Mouse (Mus musculus) midbrain, embryonic 14.5 days (tissue): Measurements from ENCODE around the gene Cep97. TPM values are rescaled to one million over a fixed set of nuclear protein-coding genes. Genes with fewer than 3 reads are reported as not detected.

ENCODE experiments used
- ATAC-seq: fragments of 200-750 bp; cut with Nextera tagmentation; 2 replicates; pipeline ENCODE4 v1.8.0; 2017; ENCODE audit warnings: moderate number of reproducible peaks, moderate library complexity; ENCODE audit not compliant: low FRiP score, low TSS enrichment
- DNase-seq: peaks from one replicate; pipeline ENCODE4 v3.0.0-alpha.2; 2015
- H3K27ac ChIP-seq: fragments of 300-500 bp; sonication (generic); replicated peaks from 2 replicates; pipeline ENCODE4 v1.5.1; 2014; ENCODE audit warnings: mild to moderate bottlenecking, low read depth, low read length, moderate library complexity
- H3K27me3 ChIP-seq: fragments of 300-500 bp; sonication (generic); 2 replicates; pipeline ENCODE4 v1.6.1; 2014; ENCODE audit warnings: low read length, control low read depth, mixed read lengths; ENCODE audit not compliant: control insufficient read depth, insufficient read depth
- H3K36me3 ChIP-seq: fragments of 300-500 bp; sonication (generic); 2 replicates; pipeline ENCODE4 v1.6.1; 2014; ENCODE audit warnings: low read length, control low read depth; ENCODE audit not compliant: control insufficient read depth, insufficient read depth
- H3K4me1 ChIP-seq: fragments of 300-500 bp; sonication (generic); 2 replicates; pipeline ENCODE4 v1.6.1; 2014; ENCODE audit warnings: mild to moderate bottlenecking, antibody characterized with exemption, low read length, control low read depth; ENCODE audit not compliant: control insufficient read depth, insufficient read depth
- H3K4me2 ChIP-seq: fragments of 300-500 bp; sonication (generic); 2 replicates; pipeline ENCODE4 v1.6.1; 2014; ENCODE audit warnings: mild to moderate bottlenecking, low read length, moderate library complexity
- H3K4me3 ChIP-seq: fragments of 300-500 bp; sonication (generic); replicated peaks from 2 replicates; pipeline ENCODE4 v1.5.1; 2014; ENCODE audit warnings: low read depth, low read length
- H3K9ac ChIP-seq: fragments of 300-500 bp; sonication (generic); replicated peaks from 2 replicates; pipeline ENCODE4 v1.6.1; 2014; ENCODE audit warnings: mild to moderate bottlenecking, low read length, moderate library complexity
- H3K9me3 ChIP-seq: fragments of 300-500 bp; sonication (generic); 2 replicates; pipeline ENCODE4 v1.6.1; 2016; ENCODE audit warnings: low read length, control low read depth, mixed read lengths; ENCODE audit not compliant: control insufficient read depth
- WGBS: fragments of 180-500 bp; shearing (Covaris S2); extraction: QIAGEN DNeasy Blood & Tissue Kit; methylation state at CpG from one replicate; pipeline ENCODE4 v1.1.7; 2014; 5-methylcytosine and 5-hydroxymethylcytosine counted together
- polyA plus RNA-seq: library from polyadenylated mRNA; unstranded; fragments of >200 nt; fragmentation: Nextera tagmentation; extraction: Ambion mirVana; gene quantifications from 2 replicates; pipeline ENCODE4 v1.2.1, GENCODE M21; 2014

Cep97 gene
- polyA plus RNA-seq, 1 experiment from 2014 or later: 20.8 TPM

- no peaks in the 10 kb centered on the region for H3K9me3 ChIP-seq
- 93% methylated on average over 10 of the region's 10 CpGs for WGBS
- H3K4me1 ChIP-seq: no peaks in the 10 kb centered on the region
- H3K4me2 ChIP-seq: no peak overlapping the region
- H3K27ac ChIP-seq: no peak overlapping the region
- H3K27me3 ChIP-seq: no peaks in the 10 kb centered on the region
- DNase-seq (no peak), ATAC-seq (no peak)
- no peak overlapping the region for H3K4me3 ChIP-seq
- H3K36me3 ChIP-seq: peaks cover 58% of the 10 kb centered on the region
- no peak overlapping the region for H3K9ac ChIP-seq
Measured at GRCm38 (mm10) chr16:55922079-55922478, 12.6 kb downstream of the Cep97 start.

- ATAC-seq: no peak
Measured at GRCm38 (mm10) chr16:55914716-55915115, 19.9 kb downstream of the Cep97 start.

GRCm38 (mm10) chr16:55910208-55910793, 24.4 kb downstream of the Cep97 start:
- H3K9me3 ChIP-seq: no peaks in the 10 kb centered on the region
- WGBS: 96% methylated on average over 10 of the region's 10 CpGs

More at GRCm38 (mm10) chr16:55914716-55915115, 19.9 kb downstream of the Cep97 start:
- H3K27me3 ChIP-seq: no peaks in the 10 kb centered on the region
- no peak for DNase-seq
- H3K36me3 ChIP-seq: peaks cover 67% of the 10 kb centered on the region
- 96% methylated on average over 7 of the region's 7 CpGs for WGBS
- H3K9ac ChIP-seq: no peak overlapping the region
- no peak overlapping the region for H3K4me2 ChIP-seq
- H3K4me3 ChIP-seq: no peak overlapping the region
- no peaks in the 10 kb centered on the region for H3K4me1 ChIP-seq
- H3K9me3 ChIP-seq: no peaks in the 10 kb centered on the region
- H3K27ac ChIP-seq: no peak overlapping the region

GRCm38 (mm10) chr16:55906928-55907679, 27.6 kb downstream of the Cep97 start:
- H3K4me2 ChIP-seq: no peak overlapping the region
- DNase-seq (no peak), ATAC-seq (no peak)
- H3K36me3 ChIP-seq: peaks cover 62% of the 10 kb centered on the region
- H3K4me3 ChIP-seq: no peak overlapping the region
- H3K27me3 ChIP-seq: no peaks in the 10 kb centered on the region
- H3K4me1 ChIP-seq: no peaks in the 10 kb centered on the region
- 99% methylated on average over 5 of the region's 5 CpGs for WGBS
- no peak overlapping the region for H3K27ac ChIP-seq
- no peak overlapping the region for H3K9ac ChIP-seq
- H3K9me3 ChIP-seq: no peaks in the 10 kb centered on the region

More at GRCm38 (mm10) chr16:55910208-55910793, 24.4 kb downstream of the Cep97 start:
- peak; percentile 17; the same call in 1 of the 2 replicates for ATAC-seq
- Histone ChIP-seq H3K27me3 (no peaks in the 10 kb centered on the region), H3K4me3 (no peak overlapping the region), H3K4me1 (no peaks in the 10 kb centered on the region), H3K27ac (no peak overlapping the region), H3K9ac (no peak overlapping the region), H3K4me2 (no peak overlapping the region), H3K36me3 (peaks cover 66% of the 10 kb centered on the region)
- no peak for DNase-seq

- no peaks in the 10 kb centered on the region for H3K4me1 ChIP-seq
- DNase-seq (no peak), ATAC-seq (no peak)
- H3K27me3 ChIP-seq: no peaks in the 10 kb centered on the region
- H3K9ac ChIP-seq: no peak overlapping the region
- peaks cover 46% of the 10 kb centered on the region for H3K36me3 ChIP-seq
- no peak overlapping the region for H3K4me2 ChIP-seq
- no peaks in the 10 kb centered on the region for H3K9me3 ChIP-seq
- no peak overlapping the region for H3K4me3 ChIP-seq
- 93% methylated on average over 25 of the region's 25 CpGs for WGBS
- H3K27ac ChIP-seq: no peak overlapping the region
Measured at GRCm38 (mm10) chr16:55905370-55905769, 29.3 kb downstream of the Cep97 start.

- peaks cover 33% of the 10 kb centered on the region for H3K36me3 ChIP-seq
- H3K9me3 ChIP-seq: no peaks in the 10 kb centered on the region
- ATAC-seq (no peak), DNase-seq (no peak)
- no peak overlapping the region for H3K9ac ChIP-seq
- no peak overlapping the region for H3K27ac ChIP-seq
- H3K4me3 ChIP-seq: no peak overlapping the region
- 95% methylated on average over 14 of the region's 14 CpGs for WGBS
- H3K27me3 ChIP-seq: no peaks in the 10 kb centered on the region
- no peaks in the 10 kb centered on the region for H3K4me1 ChIP-seq
- no peak overlapping the region for H3K4me2 ChIP-seq
Measured at GRCm38 (mm10) chr16:55901839-55902756, 32.6 kb downstream of the Cep97 start.

GRCm38 (mm10) chr16:55898385-55899002, 36.2 kb downstream of the Cep97 start:
- H3K27ac ChIP-seq: no peak overlapping the region
- H3K4me3 ChIP-seq: no peak overlapping the region
- H3K4me1 ChIP-seq: peaks cover 11% of the 10 kb centered on the region
- 0 out of 2 replicates have a peak, but pooled peaks cover 3% of the 10 kb centered on the region for H3K36me3 ChIP-seq
- no peaks in the 10 kb centered on the region for H3K27me3 ChIP-seq
- H3K4me2 ChIP-seq: no peak overlapping the region
- WGBS: 78% methylated on average over 9 of the region's 9 CpGs
- no peak overlapping the region for H3K9ac ChIP-seq
- ATAC-seq (no peak), DNase-seq (no peak)
- no peaks in the 10 kb centered on the region for H3K9me3 ChIP-seq

GRCm38 (mm10) chr16:55895651-55896095, 39.0 kb downstream of the Cep97 start:
- Histone ChIP-seq H3K27me3 (no peaks in the 10 kb centered on the region), H3K9ac (peak overlapping the region; percentile 89), H3K36me3 (no peaks in the 10 kb centered on the region), H3K27ac (peak overlapping the region; percentile 86), H3K4me1 (peaks cover 12% of the 10 kb centered on the region), H3K4me3 (peak overlapping the region; percentile 80), H3K4me2 (peak overlapping the region; percentile 82), H3K9me3 (no peaks in the 10 kb centered on the region)
- WGBS: 1% methylated on average over 9 of the region's 9 CpGs
- DNase-seq (no peak), ATAC-seq (peak; percentile 17; the same call in 1 of the 2 replicates)
